Mouse (Mus musculus): ENCODE data around the gene Pigr.

Pigr gene

GRCm38 (mm10) chr1:130829906-130830830 is 3.7 kb downstream of the Pigr start:
- DNase-seq (ENCODE audit: extremely low spot score, low read depth, low spot score) = no peak

- no peak for DNase-seq (ENCODE audit: extremely low spot score, low read depth, low spot score)
Measured at GRCm38 (mm10) chr1:130832230-130833149, 6.0 kb downstream of the Pigr start.

GRCm38 (mm10) chr1:130835161-130835936 is 8.9 kb downstream of the Pigr start:
- DNase-seq (ENCODE audit: extremely low spot score, low read depth, low spot score) = no peak

GRCm38 (mm10) chr1:130838288-130838687 is 11.8 kb downstream of the Pigr start:
- DNase-seq (ENCODE audit: extremely low spot score, low read depth, low spot score) = no peak

DNA sequence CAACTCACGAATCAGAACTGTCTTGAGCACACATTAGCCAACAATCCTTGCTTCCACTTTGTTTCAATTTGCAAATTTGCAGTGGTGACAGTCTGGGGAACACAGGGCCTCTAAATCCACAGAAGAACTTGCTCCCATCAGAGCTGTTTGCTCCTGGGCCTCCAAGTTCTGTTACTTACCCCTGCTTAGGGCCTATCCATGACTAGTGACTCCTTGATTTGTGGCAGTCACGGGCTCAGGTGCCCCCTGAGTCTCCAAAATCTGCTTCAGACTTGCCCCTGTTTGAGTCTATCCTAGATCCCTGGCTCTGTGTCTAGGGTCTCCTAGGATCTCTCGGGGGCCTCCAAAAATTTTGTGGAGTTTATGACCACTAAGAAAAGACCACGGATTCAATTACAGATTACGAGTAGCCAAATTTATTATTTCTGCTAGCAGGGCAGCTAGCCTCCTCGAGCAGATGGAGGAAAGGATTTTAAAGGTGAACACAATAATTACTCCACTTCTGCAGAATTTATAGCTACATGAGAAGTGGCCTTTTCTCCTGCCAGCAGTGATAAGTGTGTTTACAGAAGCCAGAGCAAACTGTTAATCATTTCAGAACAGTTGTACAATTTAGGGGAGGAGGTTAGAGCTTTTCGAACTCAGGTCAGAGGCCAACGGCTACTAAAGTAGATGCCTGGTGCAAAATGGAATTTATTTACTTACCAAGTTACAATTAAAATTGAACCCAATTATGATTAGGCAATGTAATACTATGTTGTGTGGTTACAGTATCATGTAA is 14.3 kb downstream of the Pigr start:
- no peak for DNase-seq (ENCODE audit: extremely low spot score, low read depth, low spot score)

GRCm38 (mm10) chr1:130841621-130842020 is 15.1 kb downstream of the Pigr start:
- no peak for DNase-seq (ENCODE audit: extremely low spot score, low read depth, low spot score)

- DNase-seq (ENCODE audit: extremely low spot score, low read depth, low spot score) = no peak
Measured at GRCm38 (mm10) chr1:130844516-130844915, 18.0 kb downstream of the Pigr start.

GRCm38 (mm10) chr1:130849530-130850214 is 23.2 kb downstream of the Pigr start:
- DNase-seq (ENCODE audit: extremely low spot score, low read depth, low spot score) = no peak

DNA sequence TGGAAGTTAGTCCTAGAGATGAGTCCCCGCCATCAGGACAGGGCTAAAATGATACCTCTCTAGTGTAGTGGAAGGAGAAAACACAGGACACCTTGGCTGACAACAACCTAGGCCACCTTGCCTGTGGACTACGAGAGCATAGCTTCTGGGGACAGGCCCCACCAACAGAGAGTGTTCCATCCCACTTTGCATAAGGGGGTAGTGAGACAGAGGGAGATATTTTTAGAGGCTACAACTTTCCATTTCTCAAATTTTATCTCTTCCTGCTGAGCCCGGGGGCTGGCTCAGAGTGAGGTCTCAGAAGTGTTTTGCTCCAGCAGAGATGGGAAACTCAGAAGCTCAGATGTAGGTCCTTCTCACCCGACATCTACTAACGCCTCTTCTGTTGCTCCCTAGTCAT is 23.9 kb downstream of the Pigr start:
- no peak for DNase-seq (ENCODE audit: extremely low spot score, low read depth, low spot score)

- DNase-seq (ENCODE audit: extremely low spot score, low read depth, low spot score) = no peak
Measured at GRCm38 (mm10) chr1:130854819-130855218, 28.3 kb downstream of the Pigr start.

GRCm38 (mm10) chr1:130855723-130856122 is 29.2 kb downstream of the Pigr start:
- DNase-seq (ENCODE audit: extremely low spot score, low read depth, low spot score) = no peak

- DNase-seq (ENCODE audit: extremely low spot score, low read depth, low spot score) = no peak
Measured at GRCm38 (mm10) chr1:130857456-130857855, 31.0 kb downstream of the Pigr start.

GRCm38 (mm10) chr1:130864238-130864637 is 37.8 kb downstream of the Pigr start:
- DNase-seq (ENCODE audit: extremely low spot score, low read depth, low spot score) = no peak

DNA sequence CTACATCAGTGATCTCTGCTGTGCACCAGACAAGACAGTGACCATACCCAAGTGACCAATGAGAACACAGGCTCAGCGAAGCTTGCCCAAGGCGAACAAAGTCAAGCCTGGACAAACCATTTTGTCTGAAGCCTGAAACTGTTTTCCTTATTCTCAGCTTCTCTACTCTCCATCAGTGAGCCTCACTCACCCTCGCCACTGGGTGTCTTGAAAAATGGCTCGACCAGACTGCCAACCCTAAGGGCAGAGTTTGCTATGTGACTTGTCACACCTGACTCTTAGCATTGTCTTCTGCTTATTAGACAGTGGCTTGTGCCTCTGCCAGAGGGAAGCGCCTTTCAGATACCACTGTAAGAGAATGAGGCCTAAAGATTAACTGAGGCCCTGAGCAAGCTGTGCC is 38.3 kb downstream of the Pigr start:
- no peak for DNase-seq (ENCODE audit: extremely low spot score, low read depth, low spot score)

DNA sequence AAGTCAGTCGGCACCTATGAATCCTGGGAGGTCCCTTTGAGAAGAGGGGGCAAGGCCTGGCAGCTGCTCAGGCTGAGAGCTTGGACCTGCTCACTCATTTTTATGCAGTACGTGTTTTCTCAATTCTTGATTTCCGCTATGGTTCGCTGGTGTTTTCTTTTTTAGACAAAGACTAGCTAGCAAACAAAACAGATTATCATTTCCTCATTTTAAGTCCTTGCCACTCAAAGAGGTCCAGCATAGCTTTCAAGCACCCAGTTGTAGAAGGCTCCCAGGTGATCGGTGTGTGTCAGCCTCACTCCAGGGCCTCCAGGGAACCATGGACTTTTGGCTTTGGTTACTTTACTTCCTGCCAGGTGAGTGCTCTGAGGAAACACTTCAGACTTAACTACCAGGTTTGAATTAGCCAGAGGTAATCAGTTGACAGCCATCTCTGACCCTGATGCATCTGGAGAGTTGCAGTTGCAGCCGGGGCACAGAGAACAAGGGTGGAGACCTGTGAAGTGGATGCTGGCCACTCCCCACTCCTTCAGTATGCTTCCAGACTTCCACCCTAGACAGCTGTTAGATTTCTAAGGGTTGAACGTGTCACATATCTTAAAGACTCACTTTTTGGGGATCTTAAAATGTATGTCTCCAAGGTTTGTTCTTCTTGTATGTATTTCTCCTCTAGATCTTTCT is 39.2 kb downstream of the Pigr start, which contains the start of gene Fcmr:
Gene Fcmr, plus strand, starts transcription at position 129 of the 681 bp plus-strand sequence.
- no peak for DNase-seq (ENCODE audit: extremely low spot score, low read depth, low spot score)

GRCm38 (mm10) chr1:130872912-130873311 is 46.4 kb downstream of the Pigr start:
- no peak for DNase-seq (ENCODE audit: extremely low spot score, low read depth, low spot score)

DNA sequence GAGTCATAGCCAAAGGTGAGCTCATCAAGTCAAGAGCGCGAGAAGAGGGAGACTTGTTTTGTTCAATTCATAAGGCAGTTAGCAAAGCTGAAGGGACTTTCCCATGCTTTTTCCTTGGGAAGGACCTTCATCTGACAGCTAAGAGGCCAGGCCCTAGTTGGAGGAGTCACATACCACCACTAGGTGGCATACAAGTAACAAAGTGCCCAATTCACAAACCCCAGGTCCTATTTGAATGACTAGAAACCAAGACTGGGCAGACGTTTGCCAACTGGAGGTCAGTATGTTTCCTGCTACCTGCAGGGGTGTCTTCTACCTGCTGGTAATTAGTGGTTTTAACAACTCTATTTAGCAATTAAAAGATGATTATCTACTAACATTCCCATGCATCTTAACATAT is 48.7 kb downstream of the Pigr start:
- DNase-seq (ENCODE audit: extremely low spot score, low read depth, low spot score) = no peak

GRCm38 (mm10) chr1:130875910-130876309 is 49.4 kb downstream of the Pigr start:
- no peak for DNase-seq (ENCODE audit: extremely low spot score, low read depth, low spot score)

DNA sequence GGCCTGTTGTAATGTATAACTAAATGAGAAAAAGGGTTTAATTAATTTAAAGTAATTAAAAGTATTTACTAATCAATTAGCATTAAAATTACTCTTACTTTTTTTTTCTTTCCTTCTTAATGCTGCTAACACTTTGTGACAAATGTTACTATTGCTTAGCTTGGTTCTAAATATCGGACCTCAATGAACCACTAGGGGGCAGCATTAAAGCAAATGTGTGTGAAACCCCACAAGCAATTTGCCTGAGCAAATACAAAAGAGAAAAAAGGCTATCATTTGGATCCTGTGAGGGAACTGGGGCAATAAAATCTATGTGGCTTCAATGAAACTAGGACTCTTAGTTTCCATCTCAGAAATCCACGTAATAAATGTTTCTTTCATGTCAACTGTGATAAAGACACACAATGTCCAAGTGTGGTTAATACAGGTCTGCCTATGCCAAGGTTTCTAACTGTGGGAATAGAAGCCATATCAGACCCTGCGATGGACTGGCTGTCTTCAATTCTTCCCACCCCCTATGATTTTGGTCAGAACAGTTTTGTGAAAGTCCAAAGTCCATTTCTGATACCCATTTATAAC is 50.5 kb downstream of the Pigr start:
- DNase-seq (ENCODE audit: extremely low spot score, low read depth, low spot score) = peak; percentile 69

Measured in hindlimb bud, embryonic 11.5 days (tissue).